Mouse (Mus musculus) right cerebral cortex, postnatal 4 days (tissue): ENCODE results near the gene Glt1d1.
A peak's percentile ranks its signal among the peaks of the same experiment; 100 is the strongest.
"Not testable (repeated sequence)": the region's sequence is repeated elsewhere in the genome, so short reads cannot be mapped to it uniquely, and the experiment has no call there.

Source experiments
- DNase-seq: peaks from one replicate; pipeline ENCODE4 v3.0.0-alpha.2; 2022

Glt1d1 gene

GRCm38 (mm10) chr5:127703609-127704180 is 71.6 kb downstream of the Glt1d1 start:
- DNase-seq: no peak

- no peak for DNase-seq
Observed at GRCm38 (mm10) chr5:127705225-127705624, 73.2 kb downstream of the Glt1d1 start.

DNA sequence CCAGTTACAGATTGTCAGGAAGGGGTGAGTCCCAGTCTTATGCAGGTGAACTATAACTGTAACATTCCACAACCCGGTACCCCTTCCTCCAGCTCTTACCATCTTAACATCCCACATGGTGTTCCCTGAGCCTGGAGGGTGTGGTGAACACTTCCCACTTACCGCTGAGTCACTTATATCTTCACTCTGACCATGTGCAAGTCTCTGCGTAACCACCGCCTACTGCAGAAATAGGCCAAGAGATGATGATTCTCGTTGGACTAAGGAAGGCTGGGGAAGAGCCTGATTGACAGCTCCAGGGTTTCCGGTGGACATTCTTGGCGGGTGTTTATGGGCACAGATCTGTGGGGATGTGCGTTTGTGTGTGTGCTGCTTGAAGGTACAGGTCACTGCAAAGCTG is 73.9 kb downstream of the Glt1d1 start:
- no peak for DNase-seq

GRCm38 (mm10) chr5:127708143-127708542 is 76.1 kb downstream of the Glt1d1 start:
- DNase-seq: no peak

GRCm38 (mm10) chr5:127714783-127715704 is 83.0 kb downstream of the Glt1d1 start:
- no peak for DNase-seq

DNA sequence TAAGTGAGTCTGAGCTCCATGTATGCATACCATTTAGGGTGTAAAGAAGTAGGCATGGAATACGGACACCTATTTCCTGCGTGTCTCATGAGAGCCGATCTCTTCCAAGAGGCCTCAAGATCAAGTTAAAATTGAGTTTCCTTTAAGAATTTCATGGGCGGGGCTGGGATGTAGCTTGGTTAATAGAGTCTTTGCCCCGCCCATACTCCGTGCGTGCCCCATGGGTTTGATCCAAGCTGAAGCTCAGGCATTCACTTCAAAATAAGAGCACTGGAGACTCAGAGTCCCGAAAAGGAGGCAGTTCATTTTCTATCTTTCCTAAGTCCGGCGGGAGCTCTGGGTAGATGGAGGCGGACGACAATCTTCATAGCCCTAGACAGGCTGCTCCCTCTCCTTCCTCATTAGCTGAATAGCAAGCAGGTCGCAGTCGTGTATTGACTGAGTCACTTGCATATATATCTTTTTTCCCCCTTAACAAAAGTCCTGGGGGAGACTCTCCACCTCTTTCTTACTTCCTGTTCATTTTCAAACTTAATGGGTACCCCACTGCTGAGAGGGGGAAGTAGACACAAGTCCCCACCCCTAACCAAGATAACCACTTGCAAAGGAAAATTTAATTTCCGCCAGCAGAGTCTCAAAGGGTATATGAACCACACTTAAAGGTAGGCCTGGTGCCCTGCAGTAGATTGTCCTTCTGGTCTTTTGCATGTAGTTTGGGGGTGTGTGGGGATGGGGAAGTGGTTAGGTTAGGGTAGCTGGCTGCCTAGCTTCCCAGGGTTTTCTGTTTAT is 88.7 kb downstream of the Glt1d1 start:
- no peak for DNase-seq

DNA sequence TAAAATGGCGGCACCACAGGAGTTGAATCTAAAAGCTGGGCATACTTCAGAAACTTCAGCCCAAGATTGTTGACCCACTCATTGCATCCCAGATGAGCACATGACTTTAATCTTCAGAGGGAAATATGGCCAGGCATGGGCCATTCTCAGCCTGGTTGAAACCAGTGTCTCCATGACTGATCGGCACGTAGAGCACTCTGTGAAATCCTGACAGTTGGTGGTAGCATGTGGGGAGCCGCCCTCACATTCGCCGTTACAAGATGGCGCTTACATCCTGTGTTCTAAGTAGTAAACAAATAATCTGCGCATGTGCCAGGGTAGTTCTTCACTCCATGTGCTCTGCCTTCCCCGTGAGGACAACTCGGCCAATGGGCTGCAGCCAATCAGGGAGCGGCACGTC is 90.1 kb downstream of the Glt1d1 start:
- DNase-seq: not testable (repeated sequence)

DNA sequence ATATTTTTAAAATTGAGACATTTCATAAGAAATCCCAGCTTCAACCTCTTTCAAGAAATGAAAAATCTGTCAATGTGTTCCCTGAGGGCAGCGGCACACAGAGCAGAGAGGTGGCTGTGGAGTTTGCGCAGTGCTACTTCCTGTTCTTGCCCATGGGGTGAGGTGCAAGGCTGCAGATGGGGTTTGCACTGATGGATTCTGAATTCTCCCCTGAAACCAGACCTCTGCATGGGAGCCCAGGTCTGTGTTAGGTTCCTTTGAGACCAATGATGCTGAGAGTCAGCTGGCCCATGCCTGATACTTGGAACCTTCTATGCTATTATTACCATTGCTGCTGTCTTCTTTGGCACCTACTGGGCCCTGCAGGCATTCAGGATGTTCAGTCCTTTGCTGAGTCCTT is 98.3 kb downstream of the Glt1d1 start:
- DNase-seq: no peak

DNA sequence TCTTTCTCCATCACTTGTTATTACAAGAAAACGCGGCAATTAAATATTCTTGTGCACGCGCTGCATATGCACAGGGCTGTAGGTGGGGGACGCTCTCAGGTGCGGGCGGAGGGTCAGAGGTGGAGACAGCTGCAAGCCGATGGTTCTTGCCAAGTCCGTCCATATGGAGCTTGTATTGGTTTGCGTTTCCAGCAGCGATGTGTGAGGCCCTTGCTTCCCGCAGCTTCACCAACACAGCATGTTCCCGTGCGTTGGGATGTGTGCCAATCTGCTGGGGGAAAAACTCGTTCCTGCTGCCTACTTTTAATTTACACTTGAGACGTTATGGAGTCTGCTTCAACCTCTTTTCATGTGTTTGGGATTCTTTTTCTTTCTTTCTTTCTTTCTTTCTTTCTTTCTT is 109.3 kb downstream of the Glt1d1 start:
- peak; percentile 61 for DNase-seq

DNA sequence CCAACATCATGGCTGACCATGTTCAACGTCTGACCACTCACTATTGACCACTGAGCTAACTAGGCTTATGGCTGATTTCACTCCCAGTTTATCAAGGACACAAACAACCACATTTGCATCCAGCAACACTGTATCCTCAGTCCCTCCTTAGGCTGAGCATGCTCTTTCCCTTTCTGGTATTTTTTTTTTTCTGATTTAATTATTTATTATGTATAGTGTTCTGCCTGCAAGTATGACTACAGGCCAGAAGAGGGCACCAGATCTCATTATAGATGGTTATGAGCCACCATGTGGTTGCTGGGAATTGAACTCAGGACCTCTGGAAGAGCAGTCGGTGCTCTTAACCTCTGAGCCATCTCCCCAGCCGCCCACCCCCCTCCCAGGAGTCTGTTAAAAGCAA is 117.5 kb downstream of the Glt1d1 start:
- DNase-seq: not testable (repeated sequence)

DNA sequence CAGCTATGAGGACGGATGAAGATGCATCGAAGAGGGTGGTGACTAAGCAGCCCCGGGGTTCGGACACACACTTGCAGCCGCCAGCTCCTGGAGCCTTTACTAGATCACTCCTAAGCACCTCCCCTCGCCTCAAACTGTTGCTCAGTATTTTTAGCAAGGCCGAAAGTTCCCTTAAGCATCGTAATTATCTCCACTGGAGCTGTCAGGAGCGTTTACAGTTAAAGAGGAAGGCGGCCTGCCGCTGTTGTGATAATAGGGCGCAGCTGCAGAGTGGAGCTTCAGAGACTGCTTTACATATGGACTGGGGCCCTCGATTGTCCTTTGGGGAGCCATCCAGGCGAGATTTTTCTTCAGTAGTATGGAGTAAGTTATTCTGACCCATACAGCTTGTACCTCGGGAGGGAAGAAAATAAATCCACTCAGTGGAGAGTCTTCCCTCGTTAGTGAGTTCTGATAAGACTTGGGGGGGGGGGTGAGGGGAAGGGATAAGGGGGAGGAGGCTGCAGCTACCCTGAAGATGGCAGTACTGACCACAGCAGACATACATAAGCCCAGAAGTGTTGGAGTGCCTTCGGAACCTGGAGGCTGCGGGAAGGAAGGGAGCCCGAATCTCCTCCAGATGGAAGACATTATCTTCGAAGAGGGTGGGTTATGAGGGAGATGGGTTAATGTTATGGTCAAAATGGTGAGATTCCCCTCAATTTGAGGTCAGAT is 119.4 kb downstream of the Glt1d1 start:
- DNase-seq: no peak

GRCm38 (mm10) chr5:127755594-127755993 is 123.5 kb downstream of the Glt1d1 start:
- DNase-seq: no peak

- no peak for DNase-seq
Observed at GRCm38 (mm10) chr5:127756011-127756410, 123.9 kb downstream of the Glt1d1 start.

- DNase-seq: no peak
Observed at GRCm38 (mm10) chr5:127756671-127757423, 124.8 kb downstream of the Glt1d1 start.

DNA sequence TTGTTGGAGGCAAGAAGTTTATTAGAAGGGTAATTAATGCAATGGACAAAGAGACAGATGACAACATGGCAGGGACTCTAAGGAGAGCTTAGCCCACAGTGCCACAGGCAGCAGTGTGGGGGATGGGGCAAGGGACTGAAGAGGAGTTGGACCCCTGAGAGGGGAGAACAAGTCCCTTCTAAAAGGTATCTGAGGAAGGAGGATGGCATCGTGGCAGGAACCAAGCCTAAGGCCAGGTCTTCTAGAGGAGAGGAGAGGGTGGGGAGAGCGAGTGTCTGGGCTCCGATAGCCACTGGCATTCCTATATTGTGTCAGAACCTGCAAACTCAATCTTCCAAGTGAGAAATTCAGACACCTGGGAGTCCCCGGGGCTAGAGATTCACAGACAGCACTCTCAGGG is 126.5 kb downstream of the Glt1d1 start:
- DNase-seq: no peak
